22 mouse cellular contexts compared by ENCODE assay signal in genomic region chr12:107869526-107870050, GRCm38 (mm10).
DNase-seq lines count a peak whose midpoint lies in the region; ATAC-seq and TF ChIP-seq lines count a peak whose summit lies in the region.
"Had no signal": no experiment of that assay in that cellular context is flagged by ENCODE, and none has a peak within 500 bp of the region (broad histone marks: within the 10 kb centered on the region; RNA-seq: fewer than 3 reads in every experiment).

No protein-coding gene starts in this region.

- no peaks in the 10 kb centered on the region for H3K4me1 ChIP-seq in forebrain, embryonic 11.5 days (replicated peaks; ENCODE audit: control insufficient read depth, insufficient read depth, low read length)
- H3K4me1 ChIP-seq in forebrain, postnatal 0 days (ENCODE audit: insufficient read depth), result no peaks in the 10 kb centered on the region
- H3K4me1 ChIP-seq in heart, embryonic 10.5 days, result no peaks in the 10 kb centered on the region
- H3K4me1 ChIP-seq in midbrain, embryonic 11.5 days (ENCODE audit: control insufficient read depth, insufficient read depth, low read length), result no peaks in the 10 kb centered on the region
- no peaks in the 10 kb centered on the region for H3K4me1 ChIP-seq in midbrain, postnatal 0 days (ENCODE audit: insufficient read depth, low read length)

- no peak overlapping the region for H3K9ac ChIP-seq in forebrain, embryonic 11.5 days (ENCODE audit: low read length)
- H3K9ac ChIP-seq in forebrain, postnatal 0 days, result no peak overlapping the region
- no peak overlapping the region for H3K9ac ChIP-seq in midbrain, embryonic 11.5 days (ENCODE audit: low read length)
- no peak overlapping the region for H3K9ac ChIP-seq in midbrain, postnatal 0 days (replicated peaks; ENCODE audit: low read length, poor library complexity, severe bottlenecking)

- peak; percentile 42 for DNase-seq in forebrain, embryonic 11.5 days (ENCODE audit: low spot score)
- DNase-seq in forebrain, postnatal 0 days, result no peak
- DNase-seq in heart, adult 11 months, result peak; percentile 52
- no peak for DNase-seq in heart, postnatal 14 days
- DNase-seq in heart, embryonic 10.5 days (ENCODE audit: low spot score), result peak; percentile 66
- DNase-seq in heart, postnatal 36 days, result no peak
- peak; percentile 51 for DNase-seq in midbrain, embryonic 11.5 days (ENCODE audit: low spot score, missing footprints)
- DNase-seq in midbrain, postnatal 0 days (ENCODE audit: low spot score), result no peak
- DNase-seq: adrenal gland, adult 2 months; adrenal gland, adult 8-10 months; adrenal gland, postnatal 10 days; adrenal gland, postnatal 14 days; adrenal gland, postnatal 25 days; adrenal gland, postnatal 36 days; B cell, adult 2 months; cerebellum, adult 11 months; cerebellum, adult 11-12 months had no signal

- intact Hi-C loops in heart, postnatal 14 days (cut with DNase I), result no loop called here
- intact Hi-C loops in heart, postnatal 36 days (cut with DNase I), result no loop called here

- WGBS in forebrain, embryonic 11.5 days, result 86% methylated on average over 20 of the region's 20 CpGs
- 87% methylated on average over 20 of the region's 20 CpGs for WGBS in forebrain, postnatal 0 days
- 80% methylated on average over 20 of the region's 20 CpGs for WGBS in heart, embryonic 10.5 days
- 83% methylated on average over 20 of the region's 20 CpGs for WGBS in midbrain, embryonic 11.5 days
- WGBS in midbrain, postnatal 0 days, result 83% methylated on average over 20 of the region's 20 CpGs

- H3K9me3 ChIP-seq in forebrain, embryonic 11.5 days (ENCODE audit: control insufficient read depth, low read length), result no peaks in the 10 kb centered on the region; the same call in 1 of the 2 replicates
- H3K9me3 ChIP-seq in forebrain, postnatal 0 days (ENCODE audit: low read length), result no peaks in the 10 kb centered on the region
- H3K9me3 ChIP-seq in heart, embryonic 10.5 days, result no peaks in the 10 kb centered on the region
- no peaks in the 10 kb centered on the region for H3K9me3 ChIP-seq in midbrain, embryonic 11.5 days (ENCODE audit: control insufficient read depth, low read length)
- no peaks in the 10 kb centered on the region for H3K9me3 ChIP-seq in midbrain, postnatal 0 days (ENCODE audit: low read length)

- no peak overlapping the region for H3K4me3 ChIP-seq in forebrain, embryonic 11.5 days (ENCODE audit: low read depth, low read length)
- H3K4me3 ChIP-seq in forebrain, postnatal 0 days (ENCODE audit: low read depth, low read length), result no peak overlapping the region
- no peak overlapping the region for H3K4me3 ChIP-seq in heart, embryonic 10.5 days
- no peak overlapping the region for H3K4me3 ChIP-seq in midbrain, embryonic 11.5 days (ENCODE audit: low read depth, low read length)
- H3K4me3 ChIP-seq in midbrain, postnatal 0 days (ENCODE audit: low read depth, low read length), result no peak overlapping the region

- TF ChIP-seq CTCF in forebrain, postnatal 0 days (IDR thresholded peaks at IDR 0.05; ENCODE audit: low read depth), result no peak
- TF ChIP-seq CTCF in midbrain, postnatal 0 days (IDR thresholded peaks at IDR 0.05), result no peak

- ATAC-seq in forebrain, embryonic 11.5 days (replicated peaks; ENCODE audit: low FRiP score), result no peak
- ATAC-seq in forebrain, postnatal 0 days, result no peak
- no peak for ATAC-seq in midbrain, embryonic 11.5 days (ENCODE audit: low FRiP score)
- no peak for ATAC-seq in midbrain, postnatal 0 days (ENCODE audit: low FRiP score)
- ATAC-seq: activated CD4-positive, CD25-positive, alpha-beta regulatory T cell, adult 4 months; CD4-positive, CD25-positive, alpha-beta regulatory T cell, adult 4 months; Patski had no signal

- H3K36me3 ChIP-seq in forebrain, embryonic 11.5 days (ENCODE audit: control insufficient read depth, insufficient read depth, low read length), result no peaks in the 10 kb centered on the region
- H3K36me3 ChIP-seq in forebrain, postnatal 0 days (ENCODE audit: insufficient read depth), result no peaks in the 10 kb centered on the region
- no peaks in the 10 kb centered on the region for H3K36me3 ChIP-seq in heart, embryonic 10.5 days
- H3K36me3 ChIP-seq in midbrain, embryonic 11.5 days (ENCODE audit: control insufficient read depth, insufficient read depth, low read length), result no peaks in the 10 kb centered on the region
- H3K36me3 ChIP-seq in midbrain, postnatal 0 days (ENCODE audit: insufficient read depth, low read length), result no peaks in the 10 kb centered on the region
- H3K36me3 ChIP-seq: G1E had no signal

- no peaks in the 10 kb centered on the region for H3K27me3 ChIP-seq in forebrain, embryonic 11.5 days (ENCODE audit: control insufficient read depth, insufficient read depth, low read length)
- H3K27me3 ChIP-seq in forebrain, postnatal 0 days (ENCODE audit: insufficient read depth, low read length), result no peaks in the 10 kb centered on the region
- no peaks in the 10 kb centered on the region for H3K27me3 ChIP-seq in heart, embryonic 10.5 days (ENCODE audit: insufficient read depth, poor library complexity, severe bottlenecking)
- H3K27me3 ChIP-seq in midbrain, embryonic 11.5 days (ENCODE audit: control insufficient read depth, insufficient read depth, low read length), result no peaks in the 10 kb centered on the region
- no peaks in the 10 kb centered on the region for H3K27me3 ChIP-seq in midbrain, postnatal 0 days (ENCODE audit: insufficient read depth, low read length)
- H3K27me3 ChIP-seq: CH12.LX had no signal

- no peak overlapping the region for H3K4me2 ChIP-seq in forebrain, embryonic 11.5 days (ENCODE audit: low read depth, low read length, severe bottlenecking)
- H3K4me2 ChIP-seq in forebrain, postnatal 0 days (ENCODE audit: low read depth), result no peak overlapping the region
- no peak overlapping the region for H3K4me2 ChIP-seq in midbrain, embryonic 11.5 days
- no peak overlapping the region for H3K4me2 ChIP-seq in midbrain, postnatal 0 days (ENCODE audit: low read depth, low read length, poor library complexity, severe bottlenecking)

- no peak overlapping the region for H3K27ac ChIP-seq in forebrain, embryonic 11.5 days (ENCODE audit: low read depth, low read length)
- no peak overlapping the region for H3K27ac ChIP-seq in forebrain, postnatal 0 days (ENCODE audit: low read depth, low read length)
- H3K27ac ChIP-seq in heart, embryonic 10.5 days, result no peak overlapping the region
- no peak overlapping the region for H3K27ac ChIP-seq in midbrain, embryonic 11.5 days (ENCODE audit: low read depth, low read length)
- no peak overlapping the region for H3K27ac ChIP-seq in midbrain, postnatal 0 days (ENCODE audit: low read depth, low read length)

Comparison
In these comparisons a context has a peak if more than half of its experiments do, and no peak if none do; other contexts are left out.
1. DNase-seq: peak in forebrain, embryonic 11.5 days (single experiment), heart, adult 11 months (single experiment), heart, embryonic 10.5 days (single experiment) and midbrain, embryonic 11.5 days (single experiment); none in forebrain, postnatal 0 days (single experiment), heart, postnatal 14 days (0 of 2), heart, postnatal 36 days (0 of 2) and midbrain, postnatal 0 days (single experiment).